Mouse (Mus musculus): Measurements from ENCODE around the gene Dok4.
"Not testable (repeated sequence)": the region's sequence is repeated elsewhere in the genome, so short reads cannot be mapped to it uniquely, and the experiment has no call there.

The Dok4 gene

GRCm38 (mm10) chr8:94837662-94838574, 38.2 kb downstream of the Dok4 start, which contains the start of the genes Coq9 and Ciapin1:
TSS of gene Coq9 (plus strand) at chr8:94838321.
TSS of gene Ciapin1 (minus strand) at chr8:94838358.
- DNase-seq: peak; percentile 98

GRCm38 (mm10) chr8:94836456-94837240, 39.5 kb downstream of the Dok4 start:
- DNase-seq: no peak

GRCm38 (mm10) chr8:94835751-94836150, 40.4 kb downstream of the Dok4 start:
- not testable (repeated sequence) for DNase-seq

- DNase-seq: not testable (repeated sequence)
These were observed 42.2 kb downstream of the Dok4 start for GRCm38 (mm10) chr8:94833901-94834405.

GRCm38 (mm10) chr8:94828284-94828683, 47.8 kb downstream of the Dok4 start:
- DNase-seq: no peak

- no peak for DNase-seq
These were observed 49.9 kb downstream of the Dok4 start for GRCm38 (mm10) chr8:94826210-94826609.

GRCm38 (mm10) chr8:94825170-94825569, 51.0 kb downstream of the Dok4 start:
- DNase-seq: no peak

- DNase-seq: peak; percentile 84
These were observed 53.2 kb downstream of the Dok4 start for GRCm38 (mm10) chr8:94822637-94823560.

- DNase-seq: no peak
These were observed 54.7 kb downstream of the Dok4 start for GRCm38 (mm10) chr8:94821381-94821780.

GRCm38 (mm10) chr8:94820553-94820952, 55.6 kb downstream of the Dok4 start:
- DNase-seq: peak; percentile 42

- no peak for DNase-seq
These were observed 56.4 kb downstream of the Dok4 start for GRCm38 (mm10) chr8:94819671-94820179.

- no peak for DNase-seq
These were observed 58.2 kb downstream of the Dok4 start for GRCm38 (mm10) chr8:94817933-94818332.

- peak; percentile 50 for DNase-seq
These were observed 61.6 kb downstream of the Dok4 start for GRCm38 (mm10) chr8:94814556-94814955.
